Mouse (Mus musculus) heart, adult 2 months (tissue): ENCODE data around the gene Cldn16.

ENCODE experiments used
- CTCF ChIP-seq: fragments of 200-600 bp; IDR thresholded peaks from 2 replicates; pipeline ENCODE4 v1.8.1; 2022; ENCODE audit warnings: antibody characterized with exemption, mild to moderate bottlenecking, moderate library complexity
- EP300 ChIP-seq: fragments of 200-500 bp; IDR thresholded peaks from 2 replicates; pipeline ENCODE4 v1.6.1; 2011; ENCODE audit warnings: low read depth, low read length, control low read depth; ENCODE audit not compliant: insufficient read depth

DNA sequence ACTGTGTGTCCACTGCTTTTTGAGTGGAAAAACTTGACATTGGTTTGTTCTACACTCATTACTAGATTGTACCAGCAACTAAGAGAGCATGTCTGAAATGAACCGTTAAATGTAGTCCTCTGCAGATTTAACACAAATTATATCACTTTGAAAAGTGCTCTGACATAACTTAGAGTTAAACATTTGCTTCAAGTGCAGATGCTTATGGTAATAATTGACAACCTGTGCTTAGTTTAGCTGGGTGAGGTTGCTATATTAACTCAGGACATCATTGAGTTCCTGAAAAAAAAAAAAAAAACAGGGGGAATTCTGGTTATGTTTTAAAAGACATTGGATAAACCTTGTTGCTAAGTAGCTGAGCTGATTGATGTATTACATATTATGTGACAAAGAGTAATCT lies 67.5 kb downstream of the Cldn16 start:
- TF ChIP-seq CTCF, result no peak
- no peak for TF ChIP-seq EP300
